Mouse (Mus musculus): ENCODE measurements around the gene Ttc27.

GRCm38 (mm10) chr17:74717091-74717617 is 378 bp upstream of the Ttc27 start:
- TF ChIP-seq CTCF (IDR thresholded peaks at IDR 0.05 in 2 of 3, conservative IDR thresholded peaks at IDR 0.05 in 1 of 3; ENCODE audit: control insufficient read depth in 1 of 3, insufficient read depth in 1 of 3, low read depth in 2 of 3, low read length in 3 of 3, poor library complexity in 1 of 3, severe bottlenecking in 1 of 3), result no peak
- no peak for TF ChIP-seq USF1 (IDR thresholded peaks at IDR 0.05; ENCODE audit: low read depth, low read length)
- no peak for TF ChIP-seq NRF1 (IDR thresholded peaks at IDR 0.05; ENCODE audit: insufficient read depth, low read depth, low read length, poor library complexity, severe bottlenecking)
- TF ChIP-seq POLR2A (IDR thresholded peaks at IDR 0.05; ENCODE audit: control insufficient read depth in 1 of 2, insufficient read depth in 1 of 2, low read depth in 1 of 2, low read length in 2 of 2, poor library complexity in 1 of 2), result no peak; a peak in 1 of 4 replicates
- TF ChIP-seq ELF1 (IDR thresholded peaks at IDR 0.05; ENCODE audit: low read depth, low read length), result no peak
- TF ChIP-seq JUND (IDR thresholded peaks at IDR 0.05; ENCODE audit: low read depth, low read length), result no peak
- no peak for TF ChIP-seq EP300 (IDR thresholded peaks at IDR 0.05; ENCODE audit: low read depth in 1 of 2, low read length in 2 of 2)
- TF ChIP-seq ZKSCAN1 (IDR thresholded peaks at IDR 0.05; ENCODE audit: low read depth, low read length), result no peak
- no peak for TF ChIP-seq MXI1 (IDR thresholded peaks at IDR 0.05; ENCODE audit: low read depth, low read length)
- no peak for TF ChIP-seq TCF12 (IDR thresholded peaks at IDR 0.05; ENCODE audit: low read depth, low read length)
